Mouse (Mus musculus): ENCODE results near the gene Muc13. TPM values are rescaled to one million over a fixed set of nuclear protein-coding genes. Genes with fewer than 3 reads are reported as not detected.
A peak's percentile ranks its signal among the peaks of the same experiment; 100 is the strongest.

The Muc13 gene
- 0.06 TPM in 1 of 2 replicates, not detected in the other for polyA plus RNA-seq (2015; fragmentation: Nextera tagmentation; extraction: Ambion mirVana)

GRCm38 (mm10) chr16:33793846-33794791, at the start of gene Muc13:
Muc13 (plus strand) TSS chr16:33794037.
- Histone ChIP-seq H3K4me1 (ENCODE audit: insufficient read depth, low read length) (no peaks in the 10 kb centered on the region), H3K9me3 (ENCODE audit: low read length) (no peaks in the 10 kb centered on the region), H3K4me3 (ENCODE audit: low read length) (no peak within 1 kb of the TSS), H3K27ac (ENCODE audit: low read length) (no peak within 1 kb of the TSS), H3K4me2 (replicated peaks; ENCODE audit: low read depth, low read length) (no peak within 1 kb of the TSS), H3K36me3 (ENCODE audit: insufficient read depth, low read length) (no peaks in the 10 kb centered on the region), H3K27me3 (ENCODE audit: insufficient read depth, low read length) (no peaks in the 10 kb centered on the region), H3K9ac (replicated peaks; ENCODE audit: low read length) (no peak within 1 kb of the TSS)
- 78% methylated on average over 10 of the region's 10 CpGs for WGBS
- no peak for ATAC-seq (ENCODE audit: low FRiP score, low TSS enrichment)

- H3K36me3 ChIP-seq (ENCODE audit: insufficient read depth, low read length), result no peaks in the 10 kb centered on the region
- no peak overlapping the region for H3K27ac ChIP-seq (ENCODE audit: low read length)
- no peak for ATAC-seq (ENCODE audit: low FRiP score, low TSS enrichment)
- H3K27me3 ChIP-seq (ENCODE audit: insufficient read depth, low read length), result no peaks in the 10 kb centered on the region
- H3K4me2 ChIP-seq (replicated peaks; ENCODE audit: low read depth, low read length), result no peak overlapping the region
- WGBS, result 64% methylated on average over 7 of the region's 7 CpGs
- H3K4me3 ChIP-seq (ENCODE audit: low read length), result no peak overlapping the region
- no peaks in the 10 kb centered on the region for H3K9me3 ChIP-seq (ENCODE audit: low read length)
- 0 out of 2 replicates have a peak, but pooled peaks cover 9% of the 10 kb centered on the region for H3K4me1 ChIP-seq (ENCODE audit: insufficient read depth, low read length)
- H3K9ac ChIP-seq (replicated peaks; ENCODE audit: low read length), result no peak overlapping the region
Measured at GRCm38 (mm10) chr16:33744622-33745419, 49.0 kb upstream of the Muc13 start.

- H3K9me3 ChIP-seq (ENCODE audit: low read length), result no peaks in the 10 kb centered on the region
- no peak overlapping the region for H3K9ac ChIP-seq (replicated peaks; ENCODE audit: low read length)
- no peak for ATAC-seq (ENCODE audit: low FRiP score, low TSS enrichment)
- no peaks in the 10 kb centered on the region for H3K36me3 ChIP-seq (ENCODE audit: insufficient read depth, low read length)
- H3K27me3 ChIP-seq (ENCODE audit: insufficient read depth, low read length), result no peaks in the 10 kb centered on the region
- no peak overlapping the region for H3K27ac ChIP-seq (ENCODE audit: low read length)
- H3K4me3 ChIP-seq (ENCODE audit: low read length), result no peak overlapping the region
- no peak overlapping the region for H3K4me2 ChIP-seq (replicated peaks; ENCODE audit: low read depth, low read length)
- WGBS, result 86% methylated on average over 7 of the region's 7 CpGs
- H3K4me1 ChIP-seq (ENCODE audit: insufficient read depth, low read length), result 0 out of 2 replicates have a peak, but pooled peaks cover 9% of the 10 kb centered on the region
Measured at GRCm38 (mm10) chr16:33745457-33745856, 48.4 kb upstream of the Muc13 start.

- no peaks in the 10 kb centered on the region for H3K9me3 ChIP-seq (ENCODE audit: low read length)
- no peak overlapping the region for H3K4me3 ChIP-seq (ENCODE audit: low read length)
- H3K27ac ChIP-seq (ENCODE audit: low read length), result no peak overlapping the region
- WGBS, result 60% methylated on average over 10 of the region's 10 CpGs
- H3K36me3 ChIP-seq (ENCODE audit: insufficient read depth, low read length), result 0 out of 2 replicates have a peak, but pooled peaks cover under 1% of the 10 kb centered on the region
- no peak overlapping the region for H3K9ac ChIP-seq (replicated peaks; ENCODE audit: low read length)
- H3K4me1 ChIP-seq (ENCODE audit: insufficient read depth, low read length), result 0 out of 2 replicates have a peak, but pooled peaks cover 4% of the 10 kb centered on the region
- H3K27me3 ChIP-seq (ENCODE audit: insufficient read depth, low read length), result no peaks in the 10 kb centered on the region
- H3K4me2 ChIP-seq (replicated peaks; ENCODE audit: low read depth, low read length), result no peak overlapping the region
- ATAC-seq (ENCODE audit: low FRiP score, low TSS enrichment), result no peak
Measured at GRCm38 (mm10) chr16:33746074-33746676, 47.7 kb upstream of the Muc13 start.

GRCm38 (mm10) chr16:33747346-33747954, 46.4 kb upstream of the Muc13 start:
- Histone ChIP-seq H3K9me3 (ENCODE audit: low read length) (no peaks in the 10 kb centered on the region), H3K36me3 (ENCODE audit: insufficient read depth, low read length) (0 out of 2 replicates have a peak, but pooled peaks cover 3% of the 10 kb centered on the region), H3K4me3 (ENCODE audit: low read length) (no peak overlapping the region), H3K27me3 (ENCODE audit: insufficient read depth, low read length) (no peaks in the 10 kb centered on the region), H3K27ac (ENCODE audit: low read length) (no peak overlapping the region), H3K4me1 (ENCODE audit: insufficient read depth, low read length) (no peaks in the 10 kb centered on the region), H3K4me2 (replicated peaks; ENCODE audit: low read depth, low read length) (no peak overlapping the region), H3K9ac (replicated peaks; ENCODE audit: low read length) (no peak overlapping the region)
- no peak for ATAC-seq (ENCODE audit: low FRiP score, low TSS enrichment)
- WGBS, result 68% methylated on average over 7 of the region's 7 CpGs

- H3K36me3 ChIP-seq (ENCODE audit: insufficient read depth, low read length), result 0 out of 2 replicates have a peak, but pooled peaks cover 3% of the 10 kb centered on the region
- WGBS, result 81% methylated on average over 2 of the region's 2 CpGs
- no peak for ATAC-seq (ENCODE audit: low FRiP score, low TSS enrichment)
- H3K4me3 ChIP-seq (ENCODE audit: low read length), result no peak overlapping the region
- no peaks in the 10 kb centered on the region for H3K9me3 ChIP-seq (ENCODE audit: low read length)
- H3K27ac ChIP-seq (ENCODE audit: low read length), result no peak overlapping the region
- no peaks in the 10 kb centered on the region for H3K27me3 ChIP-seq (ENCODE audit: insufficient read depth, low read length)
- no peaks in the 10 kb centered on the region for H3K4me1 ChIP-seq (ENCODE audit: insufficient read depth, low read length)
- no peak overlapping the region for H3K9ac ChIP-seq (replicated peaks; ENCODE audit: low read length)
- H3K4me2 ChIP-seq (replicated peaks; ENCODE audit: low read depth, low read length), result no peak overlapping the region
Measured at GRCm38 (mm10) chr16:33747994-33748393, 45.8 kb upstream of the Muc13 start.

GRCm38 (mm10) chr16:33751152-33751551, 42.7 kb upstream of the Muc13 start:
- Histone ChIP-seq H3K36me3 (ENCODE audit: insufficient read depth, low read length) (0 out of 2 replicates have a peak, but pooled peaks cover 3% of the 10 kb centered on the region), H3K4me2 (replicated peaks; ENCODE audit: low read depth, low read length) (peak overlapping the region; percentile 45), H3K27me3 (ENCODE audit: insufficient read depth, low read length) (no peaks in the 10 kb centered on the region), H3K27ac (ENCODE audit: low read length) (no peak overlapping the region), H3K9me3 (ENCODE audit: low read length) (no peaks in the 10 kb centered on the region), H3K4me1 (ENCODE audit: insufficient read depth, low read length) (no peaks in the 10 kb centered on the region), H3K4me3 (ENCODE audit: low read length) (peak overlapping the region; percentile 31), H3K9ac (replicated peaks; ENCODE audit: low read length) (no peak overlapping the region)
- 25% methylated on average over 13 of the region's 13 CpGs for WGBS
- ATAC-seq (ENCODE audit: low FRiP score, low TSS enrichment), result no peak; the same call in 1 of the 2 replicates

- H3K4me1 ChIP-seq (ENCODE audit: insufficient read depth, low read length), result no peaks in the 10 kb centered on the region
- H3K4me3 ChIP-seq (ENCODE audit: low read length), result peak overlapping the region; percentile 31
- no peak overlapping the region for H3K27ac ChIP-seq (ENCODE audit: low read length)
- peak overlapping the region; percentile 45 for H3K4me2 ChIP-seq (replicated peaks; ENCODE audit: low read depth, low read length)
- H3K36me3 ChIP-seq (ENCODE audit: insufficient read depth, low read length), result peaks cover 6% of the 10 kb centered on the region; the same call in 1 of the 2 replicates
- no peak for ATAC-seq (ENCODE audit: low FRiP score, low TSS enrichment)
- H3K9me3 ChIP-seq (ENCODE audit: low read length), result no peaks in the 10 kb centered on the region
- 67% methylated on average over 12 of the region's 12 CpGs for WGBS
- H3K27me3 ChIP-seq (ENCODE audit: insufficient read depth, low read length), result no peaks in the 10 kb centered on the region
- H3K9ac ChIP-seq (replicated peaks; ENCODE audit: low read length), result no peak overlapping the region
Measured at GRCm38 (mm10) chr16:33751590-33751989, 42.2 kb upstream of the Muc13 start.
